Mouse (Mus musculus): Measurements from ENCODE around the gene Pebp1.
"Not testable (repeated sequence)": the region's sequence is repeated elsewhere in the genome, so short reads cannot be mapped to it uniquely, and the experiment has no call there.

DNA sequence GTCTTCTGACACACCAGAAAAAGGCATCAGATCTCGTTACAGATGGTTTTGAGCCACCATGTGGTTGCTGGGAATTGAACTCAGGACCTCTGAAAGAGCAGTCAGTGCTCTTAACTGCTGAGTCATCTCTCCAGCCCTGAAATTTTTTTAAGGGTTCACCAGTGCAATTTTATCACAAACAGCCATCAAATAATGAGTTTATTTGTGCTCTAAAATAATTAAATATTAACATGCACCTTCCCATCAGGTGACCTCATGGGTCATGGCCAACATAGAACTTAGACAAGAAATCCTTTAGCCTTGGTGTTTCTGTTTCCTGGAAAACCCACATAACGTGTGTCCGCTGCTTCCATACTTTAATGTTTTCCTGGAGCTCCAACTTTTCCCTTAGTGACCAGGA is 6.4 kb upstream of the Pebp1 start:
- not testable (repeated sequence) for TF ChIP-seq POLR2A (IDR thresholded peaks at IDR 0.05; ENCODE audit: control insufficient read depth, low read depth, low read length); CTCF (IDR thresholded peaks at IDR 0.05; ENCODE audit: control insufficient read depth, insufficient read depth, insufficient replicate concordance, low read depth, low read length)
